Mouse (Mus musculus) T-helper 17 cell (primary cell): ENCODE results near the gene Abhd12b.
"Not testable (repeated sequence)": the region's sequence is repeated elsewhere in the genome, so short reads cannot be mapped to it uniquely, and the experiment has no call there.

Experiments
- in situ Hi-C, 2 experiments: fragments of 300-600 bp; cut with MboI, MseI; formaldehyde crosslinking; loops; 1 replicate in 1 of 2; 2 replicates in 1 of 2; pipeline ENCODE4 v1.15.1; 2025; ENCODE audit warnings: high pct_unique_total_duplicates in 2 of 2

Abhd12b gene

DNA sequence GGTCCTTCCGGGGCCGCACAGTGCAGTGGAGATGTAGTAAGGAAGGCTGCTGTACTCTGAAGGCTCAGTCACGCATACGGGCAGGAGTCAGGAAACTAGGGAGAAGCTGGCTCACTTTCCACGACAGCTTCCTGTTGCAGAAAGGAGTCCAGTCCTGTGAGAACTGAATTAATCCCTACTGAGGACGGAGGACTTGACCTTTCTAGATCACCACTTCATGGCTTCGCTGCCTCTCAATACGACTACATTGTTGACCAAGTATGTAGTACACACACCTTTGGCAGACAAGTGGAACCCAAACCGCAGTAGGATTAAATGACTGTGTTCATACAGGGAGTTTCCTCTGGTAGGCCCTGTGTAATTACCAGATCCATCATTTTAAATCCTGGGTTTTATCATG lies 16.3 kb upstream of the Abhd12b start:
- in situ Hi-C loops: no loop called here

DNA sequence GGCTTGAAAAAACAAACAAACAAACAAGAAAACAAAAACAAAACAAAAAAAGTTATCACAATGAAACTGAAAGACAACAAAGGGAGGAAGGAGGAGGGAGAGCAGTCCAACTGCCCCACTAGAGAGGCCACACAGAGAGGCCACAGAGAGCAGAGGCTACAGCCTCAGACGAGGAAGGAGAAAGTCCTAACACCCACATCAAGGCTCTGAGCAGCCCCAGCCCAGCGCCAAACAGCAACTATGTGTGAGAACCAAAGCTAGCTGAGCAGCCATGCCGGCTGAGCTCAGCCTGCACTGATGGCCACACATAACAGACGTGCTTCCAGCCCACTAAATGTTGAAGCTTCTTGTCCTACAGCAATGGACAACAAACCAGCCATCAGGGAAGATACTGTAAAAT lies 14.1 kb upstream of the Abhd12b start:
- in situ Hi-C loops: loop anchor here (5.0 kb wide), 2 partner anchors 33 to 68 kb away; no protein-coding TSS in a partner anchor

DNA sequence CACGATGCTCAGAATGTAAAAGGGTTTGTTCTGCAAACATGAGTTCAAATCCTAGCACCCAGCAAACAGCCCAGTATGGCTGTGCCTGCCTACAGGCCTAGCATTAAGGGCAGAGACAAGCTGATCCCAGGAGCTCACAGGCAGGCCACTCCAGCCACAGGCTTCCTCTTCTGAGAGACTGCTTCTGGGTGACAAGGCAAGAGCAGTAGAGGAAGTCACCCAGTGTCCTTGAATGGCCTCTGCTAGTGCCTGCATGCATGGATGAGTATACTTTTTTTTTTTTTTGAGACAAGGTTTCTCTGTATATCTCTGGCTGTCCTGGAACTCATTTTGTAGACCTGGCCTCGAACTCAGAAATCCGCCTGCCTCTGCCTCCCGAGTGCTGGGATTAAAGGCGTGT lies 13.4 kb upstream of the Abhd12b start:
- in situ Hi-C loops: loop anchor here (5.0 kb wide), 2 partner anchors 33 to 68 kb away; no protein-coding TSS in a partner anchor

DNA sequence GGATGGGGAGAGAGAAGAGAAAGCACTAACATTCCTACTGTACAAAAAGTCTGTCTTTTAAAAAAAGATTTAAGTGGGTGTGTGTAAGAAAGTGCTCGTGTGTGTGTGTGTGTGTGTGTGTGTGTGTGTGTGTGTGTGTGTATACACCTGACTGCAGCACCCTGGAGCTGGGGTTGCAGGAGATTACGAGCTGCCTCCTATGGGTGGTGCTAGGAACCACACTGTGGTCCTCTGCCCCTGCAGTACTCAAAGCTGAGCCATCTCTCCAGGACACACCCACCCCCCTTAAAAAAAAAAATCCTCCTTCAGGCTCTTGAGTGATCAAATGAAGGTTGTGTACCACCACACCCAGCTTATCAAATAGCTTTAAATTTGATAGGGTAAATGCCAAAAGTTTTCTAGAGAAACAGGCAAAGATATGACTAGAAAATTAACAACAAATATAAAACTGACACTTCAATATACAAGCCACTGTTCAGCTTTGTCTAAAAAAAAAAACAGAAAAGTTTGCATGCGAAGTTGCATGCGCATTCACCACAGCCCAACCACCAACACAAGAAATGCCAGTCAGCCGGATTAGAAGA lies 12.9 kb upstream of the Abhd12b start:
- in situ Hi-C loops: loop anchor here (5.0 kb wide), 2 partner anchors 34 to 69 kb away; no protein-coding TSS in a partner anchor

DNA sequence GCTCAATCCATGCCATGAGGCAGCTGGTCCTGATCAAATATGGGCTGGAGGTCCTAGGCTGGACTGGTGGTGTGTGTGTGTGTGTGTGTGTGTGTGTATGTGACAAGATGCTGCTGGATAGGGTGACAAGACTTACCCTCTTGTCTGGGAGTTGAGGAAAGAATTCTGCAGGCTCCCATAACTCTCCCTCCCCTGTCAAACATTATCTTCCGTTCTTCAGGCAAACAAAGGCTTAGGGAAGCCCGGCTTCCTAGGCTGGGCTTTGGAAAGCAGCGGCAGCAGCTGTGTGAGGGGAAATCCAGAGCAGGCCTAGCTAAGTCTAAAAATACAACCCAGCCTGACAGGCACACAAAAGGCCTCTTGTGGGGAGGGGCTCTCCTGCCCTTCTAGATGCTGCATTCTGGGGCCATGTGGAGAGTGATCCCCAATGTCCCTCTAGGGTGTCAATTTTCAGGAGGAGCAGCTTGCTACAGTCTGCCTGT lies 9.8 kb upstream of the Abhd12b start:
- in situ Hi-C loops: loop anchor here (5.0 kb wide), 2 partner anchors 37 to 72 kb away; no protein-coding TSS in a partner anchor

DNA sequence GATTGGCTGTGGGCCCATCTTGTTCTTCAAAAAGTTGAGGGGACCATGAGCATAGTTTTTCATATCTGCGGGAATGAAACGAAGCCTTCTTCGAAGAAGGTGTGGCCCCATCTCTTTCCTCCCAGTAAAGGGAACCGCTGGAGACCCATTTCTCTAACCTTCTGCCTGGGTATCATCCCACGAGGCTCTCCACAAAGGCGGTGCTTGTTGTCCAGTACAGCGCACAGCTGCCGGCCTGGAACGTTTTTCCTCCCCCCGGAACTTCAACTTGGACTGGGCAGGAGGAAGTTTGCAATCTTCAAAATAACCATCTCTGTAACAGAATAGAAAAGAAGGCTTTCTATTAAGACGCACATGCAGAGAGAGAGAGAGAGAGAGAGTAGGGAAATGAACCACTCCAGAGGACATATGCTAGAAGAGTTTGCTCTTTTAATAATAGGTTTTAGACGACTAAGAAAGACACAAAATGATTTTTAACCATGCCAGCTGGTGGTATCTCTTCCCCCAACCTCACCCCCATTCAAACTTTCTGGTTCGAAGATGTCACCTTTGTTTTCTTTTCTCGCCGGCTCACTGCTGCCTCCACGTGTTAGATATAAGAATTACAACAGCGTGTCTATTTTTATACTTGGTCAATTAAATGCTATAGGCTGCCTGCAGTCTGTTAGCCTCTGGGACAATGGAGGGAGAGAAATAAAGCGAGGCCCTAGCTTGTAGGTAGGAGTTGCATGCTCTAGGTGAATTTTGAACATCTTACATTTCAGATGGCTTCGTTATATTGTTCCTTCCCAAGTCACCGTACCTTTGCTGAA lies 9.1 kb upstream of the Abhd12b start:
- in situ Hi-C loops: loop anchor here (5.0 kb wide), 2 partner anchors 38 to 73 kb away; no protein-coding TSS in a partner anchor

DNA sequence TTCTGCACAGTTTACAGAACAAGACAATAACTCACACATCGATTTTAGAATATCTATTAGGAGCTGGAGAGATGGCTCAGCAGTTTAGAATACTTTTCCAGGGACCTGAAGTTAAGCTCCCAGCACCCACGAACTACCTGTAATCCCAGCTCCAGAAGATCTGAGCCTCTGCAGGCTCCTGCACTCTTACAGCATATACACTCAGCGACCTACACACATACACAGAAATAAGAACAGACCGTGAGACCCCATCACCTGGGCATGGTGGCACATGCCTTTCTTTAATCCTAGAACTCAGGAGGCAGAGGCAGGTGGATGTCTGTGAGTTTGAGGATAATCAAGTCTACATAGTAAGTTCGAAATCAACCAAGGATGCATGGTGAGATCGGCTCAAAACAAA lies 8.4 kb upstream of the Abhd12b start:
- in situ Hi-C loops: no loop called here

DNA sequence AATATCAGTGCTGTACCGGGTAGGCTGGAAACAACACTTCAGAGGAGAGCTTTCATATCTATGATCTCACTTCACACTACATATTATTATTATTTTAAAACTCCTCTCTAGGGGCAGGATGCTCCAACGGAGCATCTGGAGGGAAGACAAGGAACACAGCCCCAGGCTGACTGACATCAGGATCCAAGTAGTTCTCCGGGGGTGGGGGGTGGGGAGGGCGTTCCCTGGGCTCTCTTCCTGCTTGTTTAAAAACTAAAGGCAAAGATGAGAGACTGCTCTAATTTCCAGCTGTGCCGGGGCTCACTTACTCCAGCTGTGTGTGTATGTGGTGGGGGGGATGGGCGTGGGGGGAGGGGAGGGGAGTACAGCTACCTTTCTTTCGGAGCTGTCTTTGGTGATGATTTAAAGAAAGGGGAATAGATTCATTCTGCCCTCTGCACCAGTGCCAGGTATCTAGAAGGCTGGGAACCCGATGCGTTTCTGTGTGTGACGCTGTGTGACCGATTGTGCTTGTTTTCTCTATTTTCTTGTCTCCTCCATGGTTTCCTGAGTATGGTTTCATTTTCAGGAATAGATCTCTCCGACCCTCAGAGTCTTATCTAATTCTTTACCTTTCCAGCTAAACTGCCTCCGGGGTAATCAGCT lies 5.8 kb upstream of the Abhd12b start:
- in situ Hi-C loops: no loop called here

DNA sequence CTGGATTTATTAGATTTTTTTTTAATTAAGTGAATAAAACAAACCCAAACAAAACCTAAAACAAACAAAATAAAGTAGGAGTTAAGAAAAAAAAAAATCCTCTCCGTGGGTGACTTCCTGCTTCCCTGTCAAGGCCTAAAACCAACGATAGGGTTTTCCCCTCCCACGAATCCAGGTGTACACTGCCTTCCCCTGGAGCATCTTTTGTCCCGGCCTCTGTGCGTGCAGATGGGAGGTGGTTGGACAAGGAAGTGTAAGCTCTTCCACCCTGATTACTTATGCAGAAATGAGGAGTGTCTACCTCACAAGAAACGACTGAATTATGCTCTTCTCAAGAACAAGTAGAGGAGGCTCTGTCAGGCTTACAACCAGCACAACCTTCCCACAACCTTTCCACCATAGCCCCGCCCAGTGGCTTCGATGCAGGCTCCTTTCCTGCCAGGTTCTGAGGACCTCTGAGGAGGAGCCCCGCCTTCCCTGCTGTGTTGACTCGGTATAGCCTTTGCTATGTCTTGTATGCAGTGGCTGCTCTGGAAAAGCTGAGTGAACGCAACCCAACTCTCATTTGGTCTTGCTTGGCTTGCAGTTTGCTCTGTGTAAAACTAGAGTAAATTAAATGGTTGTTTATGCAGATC lies 5.2 kb upstream of the Abhd12b start:
- in situ Hi-C loops: no loop called here

DNA sequence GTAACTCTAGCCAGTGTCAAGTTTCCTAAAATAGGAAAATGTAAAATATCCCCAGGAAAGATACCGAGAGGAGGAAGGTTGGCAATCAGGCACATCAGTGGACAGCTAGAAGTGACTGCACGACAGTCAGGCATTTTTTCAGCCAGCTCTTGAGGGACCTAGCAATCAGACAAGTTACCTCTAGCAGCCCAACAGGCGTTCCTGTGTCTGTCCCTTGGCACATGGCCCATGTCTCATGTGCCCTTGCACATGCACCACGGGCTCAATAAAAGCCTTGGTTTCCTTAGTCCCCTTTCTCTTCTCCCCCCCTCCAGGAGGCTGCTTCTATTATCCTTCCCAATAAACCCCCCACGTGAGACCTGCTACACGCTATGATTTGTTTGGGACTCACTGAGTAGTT lies 2.3 kb downstream of the Abhd12b start:
- in situ Hi-C loops: no loop called here

DNA sequence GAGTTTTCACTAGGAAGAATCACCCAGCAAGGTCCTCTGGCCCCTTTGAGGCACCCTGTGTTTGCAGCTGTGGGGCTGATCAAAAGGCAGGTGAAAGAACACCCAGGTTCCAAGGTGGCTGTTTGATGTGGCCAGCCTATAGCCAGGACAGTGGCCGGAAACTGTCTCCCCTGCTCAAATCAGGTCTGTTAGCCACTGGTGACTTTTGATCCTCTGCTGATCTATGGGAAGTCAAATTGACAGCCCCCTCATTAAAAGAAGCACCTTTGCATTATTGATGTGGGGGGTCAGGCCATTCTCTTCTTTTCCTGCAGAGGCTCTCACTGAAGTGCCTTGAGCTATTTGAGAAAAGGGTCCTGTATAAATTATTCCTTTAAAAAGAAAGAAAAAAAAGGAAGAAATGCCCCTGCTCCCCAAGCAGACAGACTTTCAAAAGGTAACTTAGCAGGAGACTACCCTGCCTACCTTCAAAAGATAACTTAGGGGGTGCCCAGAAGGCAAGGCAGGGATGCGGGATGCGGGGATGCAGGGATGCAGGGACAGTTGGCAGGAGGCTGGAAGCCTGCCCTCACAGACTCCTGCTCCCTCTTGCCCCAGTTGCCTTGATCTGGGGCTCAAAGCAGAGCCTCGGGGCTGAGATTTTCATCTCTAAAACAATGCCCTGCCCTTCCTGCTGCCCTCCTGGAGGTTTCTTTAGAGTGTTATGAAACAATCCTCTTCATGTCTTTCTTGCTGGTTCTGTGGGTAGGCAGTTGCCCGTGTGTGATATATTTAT lies 3.5 kb downstream of the Abhd12b start:
- in situ Hi-C loops: no loop called here

DNA sequence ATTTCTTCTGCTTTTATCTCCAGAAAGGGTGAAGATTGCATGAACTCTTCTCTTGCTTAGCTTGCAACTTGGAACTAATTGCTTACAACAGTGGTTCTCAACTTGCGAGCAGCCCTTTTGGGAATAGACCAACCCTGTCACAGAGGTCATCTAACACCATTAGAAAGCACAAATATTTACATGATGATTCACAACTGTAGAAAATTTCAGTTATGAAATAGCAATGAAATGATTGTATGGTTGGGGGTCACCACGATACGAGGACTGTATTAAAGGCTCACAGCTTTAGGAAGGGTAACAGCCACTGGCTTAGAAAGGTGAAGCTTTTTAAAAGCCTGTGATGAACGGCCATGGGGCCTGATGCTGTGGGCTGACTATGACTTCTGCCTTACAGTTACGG lies 7.1 kb downstream of the Abhd12b start:
- in situ Hi-C loops: no loop called here

DNA sequence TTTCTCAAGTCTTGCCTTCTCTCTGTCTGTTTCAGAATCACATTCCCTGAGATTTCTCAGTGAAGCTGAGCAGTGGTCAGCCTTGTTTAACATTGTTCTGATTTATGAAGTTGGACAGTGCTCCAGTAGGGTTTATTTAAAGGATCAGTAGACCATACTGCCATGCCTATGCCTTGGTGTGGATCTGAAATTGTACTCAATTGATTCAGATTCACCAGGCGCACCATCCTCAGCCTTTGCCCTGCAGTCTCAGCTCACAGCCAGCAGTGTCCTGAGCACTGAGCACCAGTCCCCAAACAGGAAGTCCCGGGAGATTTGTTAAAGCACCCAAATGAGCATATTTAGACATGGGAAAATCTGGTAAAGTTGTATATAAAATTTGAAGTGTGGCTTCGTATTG lies 10.8 kb downstream of the Abhd12b start:
- in situ Hi-C loops: no loop called here

DNA sequence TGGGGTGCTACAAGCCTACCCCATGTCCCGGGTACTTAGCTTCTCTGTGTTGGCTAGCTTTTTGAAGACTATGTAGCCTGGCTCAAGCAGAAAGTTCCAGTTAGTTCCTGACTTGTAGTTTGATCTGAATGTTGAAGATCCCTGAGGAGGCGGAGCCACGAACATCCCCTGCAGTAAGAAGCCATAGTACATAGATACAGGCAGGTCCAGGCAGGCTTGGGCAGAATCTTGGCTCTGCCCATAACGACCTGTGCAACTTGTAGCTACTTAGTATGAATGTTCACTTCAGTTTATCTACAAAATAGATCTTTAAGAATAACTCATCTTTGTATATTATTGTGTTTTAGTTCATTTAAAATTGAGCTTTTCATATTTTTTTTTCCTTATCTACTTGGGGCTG lies 14.0 kb downstream of the Abhd12b start:
- in situ Hi-C loops: no loop called here

DNA sequence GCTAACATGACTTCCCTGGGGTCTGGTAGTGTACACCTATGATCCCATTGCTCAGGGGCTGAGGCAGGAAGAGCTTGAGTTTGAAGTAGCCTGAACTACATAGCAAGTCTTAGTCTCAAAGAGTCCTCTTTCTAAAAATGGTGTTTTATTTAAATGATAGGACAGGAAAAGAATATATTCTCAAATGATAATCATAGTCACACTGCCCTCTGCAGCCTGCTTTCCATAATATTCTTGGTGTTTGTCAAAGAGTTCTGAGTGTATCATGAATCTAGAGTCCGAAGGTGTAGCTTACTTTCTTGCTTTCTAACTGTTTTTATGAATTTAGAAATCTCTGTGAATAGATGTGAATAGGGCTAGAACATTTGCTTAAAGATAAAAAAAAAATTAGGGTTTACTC lies 16.0 kb downstream of the Abhd12b start:
- in situ Hi-C loops: no loop called here

DNA sequence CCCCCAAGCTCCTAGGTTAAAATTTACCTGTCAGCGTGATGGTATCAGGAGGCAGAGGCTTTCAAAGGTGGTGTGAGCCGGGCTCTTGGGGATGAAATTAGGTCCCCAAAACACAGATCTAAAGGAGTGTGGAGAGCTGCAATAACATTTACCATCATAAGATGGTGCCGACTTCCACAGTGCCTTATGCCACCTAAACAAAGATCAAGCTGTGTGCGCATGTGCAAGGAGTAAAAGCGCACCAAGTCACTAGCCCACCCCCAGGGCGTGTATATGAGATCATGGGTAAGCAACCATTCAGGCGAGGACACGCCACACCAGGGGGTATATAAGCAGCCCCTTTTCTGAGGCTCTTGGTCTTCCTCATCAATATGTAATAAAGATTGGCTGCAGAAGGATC lies 29.6 kb downstream of the Abhd12b start:
- in situ Hi-C loops: not testable (repeated sequence)

DNA sequence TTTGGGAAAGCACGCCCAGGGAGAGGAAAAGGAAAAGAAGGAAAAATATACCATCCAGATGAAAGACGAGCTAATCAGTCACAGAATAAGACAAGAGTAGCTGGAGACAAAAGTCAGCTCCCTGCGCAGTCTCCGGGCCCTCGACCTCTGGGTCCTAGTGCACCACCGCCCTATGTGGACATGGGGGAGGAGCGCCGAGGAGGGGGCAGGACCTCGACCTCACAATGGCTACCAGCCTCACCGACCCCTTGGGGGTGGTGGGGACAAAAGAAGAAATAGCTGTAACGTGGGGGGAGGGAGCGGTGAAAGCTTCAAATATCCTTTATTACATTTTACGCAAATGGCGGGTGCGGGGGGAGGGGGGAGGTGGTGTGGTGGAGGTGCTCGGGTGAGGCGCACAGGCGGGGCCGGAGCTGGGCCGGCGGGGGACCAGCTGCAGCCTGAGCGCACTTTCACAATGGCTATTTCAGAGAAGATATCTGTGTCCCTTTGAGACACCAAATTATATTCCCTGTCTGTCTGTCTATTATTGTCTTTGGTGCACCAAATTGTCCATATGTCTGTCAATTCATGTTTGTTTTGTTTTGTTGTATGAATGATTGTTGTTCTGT lies 30.3 kb downstream of the Abhd12b start:
- in situ Hi-C loops: no loop called here

DNA sequence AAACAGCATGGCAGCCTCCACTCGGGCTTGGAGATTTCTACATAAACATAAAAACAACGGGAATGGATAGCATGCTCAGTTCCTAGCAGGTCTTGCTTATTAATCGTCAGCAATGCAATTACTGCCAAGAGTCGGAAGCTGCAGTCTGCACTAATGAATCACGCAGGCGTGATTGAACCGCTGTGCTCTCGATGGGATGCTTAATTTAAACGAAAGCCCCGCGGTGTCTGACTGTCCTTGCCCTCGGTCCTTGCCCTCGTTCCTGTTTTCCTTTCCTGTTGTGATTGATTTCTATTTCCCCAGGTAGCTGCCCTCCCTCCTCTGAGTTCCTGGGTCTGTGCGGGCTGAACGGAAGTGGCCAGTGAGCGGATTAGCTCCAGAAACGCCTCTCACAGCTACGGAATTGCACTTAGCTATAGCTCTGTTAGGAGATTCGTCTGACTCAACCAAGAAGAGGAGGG lies 38.4 kb downstream of the Abhd12b start:
- in situ Hi-C loops: no loop called here

DNA sequence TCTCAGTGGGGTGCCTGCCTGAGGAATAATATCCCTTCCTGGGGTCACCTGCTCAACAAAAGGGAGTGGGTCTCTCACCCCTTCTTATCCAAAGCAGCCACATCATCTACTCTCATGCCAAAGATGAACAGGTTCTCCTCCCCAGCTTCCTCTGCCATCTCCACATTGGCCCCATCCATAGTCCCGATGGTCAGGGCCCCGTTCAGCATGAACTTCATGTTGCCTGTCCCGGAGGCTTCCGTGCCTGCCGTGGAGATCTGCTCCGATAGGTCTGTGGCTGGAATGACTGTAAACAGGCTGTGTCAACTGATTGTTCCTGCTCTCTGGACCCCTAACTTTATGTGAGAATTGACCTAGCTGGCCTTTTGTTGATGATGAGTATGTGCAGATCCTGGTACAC lies 41.5 kb downstream of the Abhd12b start:
- in situ Hi-C loops: no loop called here

DNA sequence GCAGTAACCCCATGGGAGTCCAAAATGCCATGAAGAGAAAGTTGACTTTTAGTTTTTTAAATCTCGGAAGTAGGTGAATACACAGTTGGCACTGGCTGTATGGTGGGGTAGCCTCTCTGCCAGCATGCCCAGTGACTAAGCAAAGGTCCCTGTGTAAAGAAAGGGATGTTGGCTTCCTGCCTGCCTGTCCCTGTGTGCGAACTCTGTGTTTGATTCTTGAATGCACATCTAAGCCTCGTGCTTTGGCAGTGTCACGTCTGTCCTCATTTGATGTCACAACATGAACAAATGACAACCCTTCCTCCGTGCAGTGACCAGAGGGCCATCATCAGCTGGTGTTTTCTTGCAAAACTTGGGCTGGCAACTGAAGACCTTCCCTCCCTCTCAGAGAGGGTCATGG lies 42.4 kb downstream of the Abhd12b start:
- in situ Hi-C loops: no loop called here
